Mouse (Mus musculus) lung, adult 10 weeks (tissue): ENCODE results near the gene Brinp1. TPM values are rescaled to one million over a fixed set of nuclear protein-coding genes. Genes with fewer than 3 reads are reported as not detected.

Experiments
- polyA plus RNA-seq: library from polyadenylated mRNA; stranded (reverse); fragments of 350-450 nt; fragmentation: Illumina TruSeq; extraction: RNeasy Lipid Tissue Mini Kit (QIAGEN cat#74804); gene quantifications from one replicate; pipeline ENCODE4 v1.2.3, GENCODE M21; 2014; ENCODE audit warnings: low read depth, low replicate concordance; ENCODE audit not compliant: insufficient read depth

Gene Brinp1
- polyA plus RNA-seq, result 1.1 TPM

DNA sequence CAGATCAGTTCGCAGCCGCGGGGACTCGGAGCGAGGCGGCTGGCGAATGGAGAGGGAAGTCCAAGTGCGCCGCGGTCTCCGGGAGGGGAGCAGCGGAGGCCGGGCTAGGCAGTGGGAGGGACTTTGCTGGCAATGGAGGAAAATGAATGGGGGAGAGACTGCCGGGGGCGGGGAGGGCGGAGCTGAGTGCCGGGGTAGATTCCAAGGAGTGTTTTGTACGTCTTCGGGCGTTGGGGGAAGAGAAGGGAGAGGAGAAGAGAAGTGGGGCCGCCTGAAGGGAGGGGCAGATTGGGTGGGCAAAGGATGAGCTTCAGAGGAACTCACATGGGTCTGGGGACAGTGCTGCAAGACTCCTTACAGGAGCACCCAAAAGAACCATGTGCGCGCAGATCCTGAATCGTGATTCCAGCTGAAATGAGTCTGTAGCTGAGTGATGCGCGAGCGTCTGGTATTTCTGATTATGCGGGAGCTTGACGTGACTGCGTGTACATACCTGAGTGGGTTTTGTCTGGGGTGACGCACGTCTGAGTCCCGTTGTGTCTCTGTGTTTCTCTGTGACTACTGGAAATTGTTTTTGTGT is at the start of gene Brinp1:
TSS of gene Brinp1 (minus strand) at position 76 of the 580 bp plus-strand sequence.

